Mouse (Mus musculus): ENCODE results near the gene Ifnk.

DNA sequence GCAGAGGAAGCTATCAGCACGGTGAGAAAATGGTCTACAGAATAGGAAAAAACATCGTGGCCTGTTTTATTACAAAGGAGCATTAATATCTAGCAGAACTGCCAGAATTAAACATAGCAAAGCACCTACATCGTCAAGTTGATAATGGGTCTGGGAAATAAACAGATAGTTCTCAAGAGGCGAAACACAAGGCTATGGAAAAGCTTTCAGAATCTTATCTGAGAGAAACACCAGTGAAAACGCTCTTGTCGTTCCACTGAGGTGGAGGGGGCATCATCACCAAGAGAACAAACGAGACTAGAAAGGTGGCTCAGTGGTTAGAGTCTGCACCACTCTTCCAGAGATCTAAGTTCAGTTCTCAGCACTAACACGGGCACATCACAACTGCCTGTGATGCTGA lies 14.9 kb upstream of the Ifnk start:
- TF ChIP-seq FLI1 (IDR thresholded peaks at IDR 0.05; ENCODE audit: low read length) = no peak
- no peak for TF ChIP-seq GATA1 (IDR thresholded peaks at IDR 0.05; ENCODE audit: borderline replicate concordance, low read length)
